Mouse (Mus musculus) forebrain, embryonic 14.5 days (tissue): ENCODE data around the gene Tasp1. TPM values are rescaled to one million over a fixed set of nuclear protein-coding genes. Genes with fewer than 3 reads are reported as not detected.
"Not testable (repeated sequence)": the region's sequence is repeated elsewhere in the genome, so short reads cannot be mapped to it uniquely, and the experiment has no call there.

Experiments used
- ATAC-seq: fragments of 200-750 bp; cut with Nextera tagmentation; 2 replicates; pipeline ENCODE4 v1.8.0; 2017; ENCODE audit warnings: mild to moderate bottlenecking, moderate library complexity
- DNase-seq: peaks from one replicate; pipeline ENCODE4 v3.0.0-alpha.2; 2015; ENCODE audit warnings: low spot score
- H3K27ac ChIP-seq: fragments of 300-500 bp; sonication (generic); 2 replicates; pipeline ENCODE4 v1.5.1; 2014; ENCODE audit warnings: low read depth, mild to moderate bottlenecking, control low read depth, low read length, moderate library complexity
- H3K27me3 ChIP-seq: fragments of 300-500 bp; sonication (generic); replicated peaks from 2 replicates; pipeline ENCODE4 v1.6.1; 2014; ENCODE audit warnings: low read length, control low read depth, mixed read lengths; ENCODE audit not compliant: control insufficient read depth, insufficient read depth
- H3K36me3 ChIP-seq: fragments of 300-500 bp; sonication (generic); 2 replicates; pipeline ENCODE4 v1.6.1; 2014; ENCODE audit warnings: low read length, control low read depth; ENCODE audit not compliant: control insufficient read depth, insufficient read depth
- H3K4me1 ChIP-seq: fragments of 300-500 bp; sonication (generic); 2 replicates; pipeline ENCODE4 v1.6.1; 2014; ENCODE audit warnings: antibody characterized with exemption, low read length, control low read depth; ENCODE audit not compliant: control insufficient read depth, insufficient read depth
- H3K4me2 ChIP-seq: fragments of 300-500 bp; sonication (generic); 2 replicates; pipeline ENCODE4 v1.6.1; 2014; ENCODE audit warnings: mild to moderate bottlenecking, control low read depth, low read length
- H3K4me3 ChIP-seq: fragments of 300-500 bp; sonication (generic); 2 replicates; pipeline ENCODE4 v1.5.1; 2014; ENCODE audit warnings: low read depth, low read length, control low read depth
- H3K9ac ChIP-seq: fragments of 300-500 bp; sonication (generic); 2 replicates; pipeline ENCODE4 v1.6.1; 2014; ENCODE audit warnings: mild to moderate bottlenecking, low read length, control low read depth, moderate library complexity
- H3K9me3 ChIP-seq: fragments of 300-500 bp; sonication (generic); replicated peaks from 2 replicates; pipeline ENCODE4 v1.6.1; 2016; ENCODE audit warnings: low read length, control low read depth, mixed read lengths; ENCODE audit not compliant: control insufficient read depth
- WGBS: fragments of 180-500 bp; shearing (Covaris S2); extraction: QIAGEN DNeasy Blood & Tissue Kit; methylation state at CpG from one replicate; pipeline ENCODE4 v1.1.7; 2014; 5-methylcytosine and 5-hydroxymethylcytosine counted together
- polyA plus RNA-seq: library from polyadenylated mRNA; unstranded; fragments of >200 nt; fragmentation: Nextera tagmentation; extraction: Ambion mirVana; gene quantifications from 2 replicates; pipeline ENCODE4 v1.2.1, GENCODE M21; 2014

Tasp1 gene
- polyA plus RNA-seq, 1 experiment from 2014 or later: 18.9 TPM

GRCm38 (mm10) chr2:140024937-140025336, 41.7 kb downstream of the Tasp1 start:
- Histone ChIP-seq H3K4me3 (no peak overlapping the region), H3K27me3 (no peaks in the 10 kb centered on the region), H3K9ac (no peak overlapping the region), H3K9me3 (no peaks in the 10 kb centered on the region), H3K4me1 (no peaks in the 10 kb centered on the region), H3K27ac (no peak overlapping the region), H3K4me2 (no peak overlapping the region), H3K36me3 (0 out of 2 replicates have a peak, but pooled peaks cover 7% of the 10 kb centered on the region)
- DNase-seq (no peak), ATAC-seq (no peak)
- WGBS: 82% methylated on average over 4 of the region's 4 CpGs

- no peaks in the 10 kb centered on the region for H3K36me3 ChIP-seq
Observed at GRCm38 (mm10) chr2:140007406-140007805, 59.2 kb downstream of the Tasp1 start.

GRCm38 (mm10) chr2:139998170-139998569, 68.4 kb downstream of the Tasp1 start:
- Histone ChIP-seq H3K27me3 (no peaks in the 10 kb centered on the region), H3K4me1 (no peaks in the 10 kb centered on the region)
- WGBS: 95% methylated on average over 2 of the region's 2 CpGs

More at GRCm38 (mm10) chr2:140007406-140007805, 59.2 kb downstream of the Tasp1 start:
- H3K9me3 ChIP-seq: no peaks in the 10 kb centered on the region
- ATAC-seq (no peak), DNase-seq (no peak)
- no peak overlapping the region for H3K4me2 ChIP-seq
- H3K27me3 ChIP-seq: no peaks in the 10 kb centered on the region
- WGBS: 97% methylated on average over 3 of the region's 3 CpGs
- no peak overlapping the region for H3K9ac ChIP-seq
- H3K27ac ChIP-seq: no peak overlapping the region
- no peak overlapping the region for H3K4me3 ChIP-seq
- H3K4me1 ChIP-seq: no peaks in the 10 kb centered on the region

GRCm38 (mm10) chr2:139989907-139990306, 76.7 kb downstream of the Tasp1 start:
- not testable (repeated sequence) for H3K27ac ChIP-seq, H3K27me3 ChIP-seq, H3K9me3 ChIP-seq, H3K4me3 ChIP-seq, ATAC-seq, H3K4me1 ChIP-seq, H3K9ac ChIP-seq, H3K36me3 ChIP-seq, H3K4me2 ChIP-seq, DNase-seq
- 85% methylated on average over 1 of the region's 1 CpGs for WGBS

More at GRCm38 (mm10) chr2:139998170-139998569, 68.4 kb downstream of the Tasp1 start:
- DNase-seq: no peak
- Histone ChIP-seq H3K9ac (no peak overlapping the region), H3K9me3 (no peaks in the 10 kb centered on the region), H3K36me3 (no peaks in the 10 kb centered on the region), H3K4me3 (no peak overlapping the region), H3K27ac (no peak overlapping the region), H3K4me2 (no peak overlapping the region)
- ATAC-seq: no peak

GRCm38 (mm10) chr2:139967451-139967850, 99.2 kb downstream of the Tasp1 start:
- 84% methylated on average over 2 of the region's 2 CpGs for WGBS
- ATAC-seq: no peak
- no peaks in the 10 kb centered on the region for H3K27me3 ChIP-seq

GRCm38 (mm10) chr2:139966288-139966687, 100.3 kb downstream of the Tasp1 start:
- 61% methylated on average over 3 of the region's 3 CpGs for WGBS

More at GRCm38 (mm10) chr2:139967451-139967850, 99.2 kb downstream of the Tasp1 start:
- no peak overlapping the region for H3K4me3 ChIP-seq
- no peak overlapping the region for H3K27ac ChIP-seq
- no peak overlapping the region for H3K9ac ChIP-seq
- H3K36me3 ChIP-seq: no peaks in the 10 kb centered on the region
- H3K4me2 ChIP-seq: no peak overlapping the region
- DNase-seq: no peak
- H3K4me1 ChIP-seq: no peaks in the 10 kb centered on the region
- no peaks in the 10 kb centered on the region for H3K9me3 ChIP-seq

GRCm38 (mm10) chr2:139948843-139949242, 117.8 kb downstream of the Tasp1 start:
- Histone ChIP-seq H3K4me3 (no peak overlapping the region), H3K4me1 (no peaks in the 10 kb centered on the region), H3K27me3 (no peaks in the 10 kb centered on the region), H3K36me3 (peaks cover 4% of the 10 kb centered on the region; the same call in 1 of the 2 replicates), H3K27ac (no peak overlapping the region), H3K9me3 (no peaks in the 10 kb centered on the region), H3K4me2 (no peak overlapping the region), H3K9ac (no peak overlapping the region)
- no peak for ATAC-seq
- WGBS: 45% methylated on average over 1 of the region's 1 CpGs
- DNase-seq: no peak

More at GRCm38 (mm10) chr2:139966288-139966687, 100.3 kb downstream of the Tasp1 start:
- no peak for ATAC-seq
- no peaks in the 10 kb centered on the region for H3K36me3 ChIP-seq
- H3K9me3 ChIP-seq: no peaks in the 10 kb centered on the region
- no peaks in the 10 kb centered on the region for H3K27me3 ChIP-seq
- H3K4me2 ChIP-seq: no peak overlapping the region
- no peak overlapping the region for H3K9ac ChIP-seq
- no peak overlapping the region for H3K4me3 ChIP-seq
- H3K27ac ChIP-seq: no peak overlapping the region
- H3K4me1 ChIP-seq: no peaks in the 10 kb centered on the region
- DNase-seq: peak; percentile 37

GRCm38 (mm10) chr2:139937581-139937980, 129.0 kb downstream of the Tasp1 start:
- no peak for ATAC-seq
- H3K9ac ChIP-seq: no peak overlapping the region
- no peak for DNase-seq
- no peak overlapping the region for H3K4me3 ChIP-seq
- no peaks in the 10 kb centered on the region for H3K9me3 ChIP-seq
- WGBS: 62% methylated on average over 2 of the region's 2 CpGs
- H3K4me2 ChIP-seq: no peak overlapping the region
- H3K27me3 ChIP-seq: no peaks in the 10 kb centered on the region
- H3K4me1 ChIP-seq: no peaks in the 10 kb centered on the region
- peaks cover 5% of the 10 kb centered on the region; the same call in 1 of the 2 replicates for H3K36me3 ChIP-seq
- H3K27ac ChIP-seq: no peak overlapping the region

- Histone ChIP-seq H3K4me3 (no peak overlapping the region), H3K9ac (no peak overlapping the region), H3K27me3 (no peaks in the 10 kb centered on the region), H3K36me3 (no peaks in the 10 kb centered on the region), H3K9me3 (no peaks in the 10 kb centered on the region), H3K27ac (no peak overlapping the region), H3K4me1 (no peaks in the 10 kb centered on the region), H3K4me2 (no peak overlapping the region)
- ATAC-seq: no peak
- no peak for DNase-seq
- WGBS: 93% methylated on average over 10 of the region's 10 CpGs
Observed at GRCm38 (mm10) chr2:139934577-139934976, 132.0 kb downstream of the Tasp1 start.
